Mouse (Mus musculus) frontal cortex, postnatal 25 days (tissue): ENCODE data around the gene Gm10272.
"Not testable (repeated sequence)": the region's sequence is repeated elsewhere in the genome, so short reads cannot be mapped to it uniquely, and the experiment has no call there.

Experiments
- DNase-seq, 2 experiments: peaks; one replicate each; pipeline ENCODE4 v3.0.0; 2022; ENCODE audit warnings: low spot score in 2 of 2

Gene Gm10272

GRCm38 (mm10) chr10:77728280-77728679 lies 21.9 kb downstream of the Gm10272 start:
- no peak for DNase-seq

GRCm38 (mm10) chr10:77729241-77729640 lies 22.8 kb downstream of the Gm10272 start:
- DNase-seq, result no peak

- DNase-seq, result no peak
Observed at GRCm38 (mm10) chr10:77735928-77736327, 29.5 kb downstream of the Gm10272 start.

- DNase-seq, result no peak
Observed at GRCm38 (mm10) chr10:77738929-77739328, 32.5 kb downstream of the Gm10272 start.

- not testable (repeated sequence) for DNase-seq
Observed at GRCm38 (mm10) chr10:77741924-77742688, 35.7 kb downstream of the Gm10272 start, which contains the start of gene Gm18596. TSS of gene Gm18596 (minus strand) at chr10:77742638.

- not testable (repeated sequence) for DNase-seq
Observed at GRCm38 (mm10) chr10:77750686-77751085, 44.3 kb downstream of the Gm10272 start.

GRCm38 (mm10) chr10:77751254-77751653 lies 44.8 kb downstream of the Gm10272 start, which contains the start of gene Gm9736:
TSS of gene Gm9736 (minus strand) at chr10:77751354.
- DNase-seq, result not testable (repeated sequence)

- not testable (repeated sequence) for DNase-seq
Observed at GRCm38 (mm10) chr10:77752312-77752711, 45.9 kb downstream of the Gm10272 start.

GRCm38 (mm10) chr10:77753448-77753847 lies 47.0 kb downstream of the Gm10272 start:
- no peak for DNase-seq
